Mouse (Mus musculus) inflammation-experienced regulatory T-cells, adult 6 months (primary cell): ENCODE results near the gene Uchl4. TPM values are rescaled to one million over a fixed set of nuclear protein-coding genes. Genes with fewer than 3 reads are reported as not detected.
A peak's percentile ranks its signal among the peaks of the same experiment; 100 is the strongest.
"Not testable (repeated sequence)": the region's sequence is repeated elsewhere in the genome, so short reads cannot be mapped to it uniquely, and the experiment has no call there.

ENCODE experiments used
- ATAC-seq: one replicate; pipeline ENCODE4 v1.8.0; 2017
- polyA plus RNA-seq, 3 experiments: library from polyadenylated mRNA; unstranded; fragments of 100-300 nt; shearing (Covaris generic); gene quantifications; one replicate each; pipeline ENCODE4 v1.2.1; 2017

The Uchl4 gene
- polyA plus RNA-seq, 3 experiments from 2014 or later, result 6.5 to 12.9 (median 12.1) TPM

GRCm38 (mm10) chr9:64231674-64232073 lies 3.3 kb upstream of the Uchl4 start:
- ATAC-seq, result no peak

- no peak for ATAC-seq
Measured at GRCm38 (mm10) chr9:64232257-64232957, 2.6 kb upstream of the Uchl4 start.

- no peak for ATAC-seq
Measured at GRCm38 (mm10) chr9:64233656-64234055, 1.3 kb upstream of the Uchl4 start.

GRCm38 (mm10) chr9:64236056-64236455 lies 1.1 kb downstream of the Uchl4 start:
- no peak for ATAC-seq

GRCm38 (mm10) chr9:64240116-64240515 lies 5.1 kb downstream of the Uchl4 start:
- ATAC-seq, result no peak

GRCm38 (mm10) chr9:64240681-64241080 lies 5.7 kb downstream of the Uchl4 start:
- no peak for ATAC-seq

- no peak for ATAC-seq
Measured at GRCm38 (mm10) chr9:64242381-64242831, 7.4 kb downstream of the Uchl4 start.

- ATAC-seq, result no peak
Measured at GRCm38 (mm10) chr9:64249371-64249770, 14.4 kb downstream of the Uchl4 start.

GRCm38 (mm10) chr9:64250111-64250730 lies 15.2 kb downstream of the Uchl4 start:
- no peak for ATAC-seq

GRCm38 (mm10) chr9:64252591-64253020 lies 17.6 kb downstream of the Uchl4 start:
- ATAC-seq, result peak; percentile 5

- ATAC-seq, result peak; percentile 95
Measured at GRCm38 (mm10) chr9:64253021-64253904, 18.3 kb downstream of the Uchl4 start, which contains the start of gene Map2k1. TSS of gene Map2k1 (minus strand) at chr9:64253631.

- no peak for ATAC-seq
Measured at GRCm38 (mm10) chr9:64255422-64255821, 20.4 kb downstream of the Uchl4 start.

- ATAC-seq, result no peak
Measured at GRCm38 (mm10) chr9:64256204-64256603, 21.2 kb downstream of the Uchl4 start.

- no peak for ATAC-seq
Measured at GRCm38 (mm10) chr9:64259906-64260305, 24.9 kb downstream of the Uchl4 start.

- no peak for ATAC-seq
Measured at GRCm38 (mm10) chr9:64261023-64261422, 26.0 kb downstream of the Uchl4 start.

- no peak for ATAC-seq
Measured at GRCm38 (mm10) chr9:64264813-64265212, 29.8 kb downstream of the Uchl4 start.

GRCm38 (mm10) chr9:64267231-64267630 lies 32.2 kb downstream of the Uchl4 start:
- ATAC-seq, result no peak

- ATAC-seq, result no peak
Measured at GRCm38 (mm10) chr9:64268196-64268595, 33.2 kb downstream of the Uchl4 start.

- not testable (repeated sequence) for ATAC-seq
Measured at GRCm38 (mm10) chr9:64268836-64269235, 33.8 kb downstream of the Uchl4 start.

- no peak for ATAC-seq
Measured at GRCm38 (mm10) chr9:64271249-64271648, 36.2 kb downstream of the Uchl4 start.

- no peak for ATAC-seq
Measured at GRCm38 (mm10) chr9:64272611-64273010, 37.6 kb downstream of the Uchl4 start.

GRCm38 (mm10) chr9:64273757-64274156 lies 38.8 kb downstream of the Uchl4 start:
- no peak for ATAC-seq

GRCm38 (mm10) chr9:64274291-64274690 lies 39.3 kb downstream of the Uchl4 start:
- no peak for ATAC-seq
